Mouse (Mus musculus): Measurements from ENCODE around the gene Fkbp7.
A peak's percentile ranks its signal among the peaks of the same experiment; 100 is the strongest.

Fkbp7 gene

DNA sequence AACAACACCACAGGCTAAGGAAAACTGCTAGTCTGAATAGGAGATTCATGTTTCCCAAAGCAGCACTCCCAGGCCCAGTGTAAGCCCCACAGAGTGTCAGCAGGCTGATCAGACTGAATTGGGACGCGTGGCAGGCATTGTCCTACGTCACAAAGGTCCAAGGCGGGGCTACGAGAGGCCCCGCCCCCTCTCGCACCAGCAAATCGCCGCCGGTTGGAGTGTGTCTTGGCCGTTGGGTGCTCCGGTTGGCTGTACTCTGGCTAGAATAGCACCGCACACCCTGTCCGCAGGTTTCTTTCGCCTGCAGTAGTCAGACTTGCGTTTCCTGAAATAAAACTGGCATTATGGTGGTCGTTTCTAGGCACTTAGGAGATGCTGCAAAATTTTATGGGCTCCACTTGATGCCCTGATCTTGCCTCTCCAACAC, at the start of gene Fkbp7:
Gene Fkbp7 (minus strand): TSS at position 151 of the 427 bp plus-strand sequence.
- peak; percentile 94 for DNase-seq

DNA sequence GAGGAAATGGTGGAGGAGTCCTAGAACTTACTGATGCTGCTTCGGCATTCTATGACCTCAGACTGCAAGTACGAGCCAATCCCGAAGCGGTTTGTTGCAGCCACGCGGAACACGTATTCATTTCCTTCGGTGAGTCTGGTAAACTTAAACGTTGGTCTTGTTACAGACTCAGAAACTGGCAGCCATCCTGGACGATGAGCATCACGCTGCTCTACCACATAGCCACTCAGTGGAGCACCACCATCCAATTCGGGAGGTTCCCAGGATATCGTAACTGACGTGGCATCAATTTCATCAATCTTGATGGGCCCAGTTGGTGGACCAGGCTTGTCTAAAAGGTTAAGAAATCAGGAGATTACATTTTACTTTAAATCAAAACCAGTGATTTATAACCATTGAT, 46.7 kb upstream of the Fkbp7 start:
- DNase-seq, result no peak

DNA sequence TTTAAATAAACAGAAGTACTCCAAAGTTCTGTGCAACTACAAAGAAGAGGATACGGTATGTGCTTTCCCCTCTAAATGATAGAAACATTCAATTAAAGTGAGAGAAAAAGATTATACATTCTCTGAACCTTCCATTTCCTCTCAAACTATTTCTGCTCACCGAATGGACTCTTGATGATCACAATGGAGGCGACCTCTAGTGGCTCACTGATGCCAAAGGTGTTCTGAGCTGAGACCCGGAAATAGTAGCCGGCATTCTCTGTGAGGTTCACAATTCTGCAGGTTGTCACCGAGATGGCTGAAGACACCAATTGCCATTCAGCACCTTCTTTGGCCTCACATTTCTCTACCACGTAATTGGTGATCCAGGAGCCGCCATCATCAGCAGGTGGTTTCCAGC, 42.1 kb upstream of the Fkbp7 start:
- peak; percentile 20 for DNase-seq

DNA sequence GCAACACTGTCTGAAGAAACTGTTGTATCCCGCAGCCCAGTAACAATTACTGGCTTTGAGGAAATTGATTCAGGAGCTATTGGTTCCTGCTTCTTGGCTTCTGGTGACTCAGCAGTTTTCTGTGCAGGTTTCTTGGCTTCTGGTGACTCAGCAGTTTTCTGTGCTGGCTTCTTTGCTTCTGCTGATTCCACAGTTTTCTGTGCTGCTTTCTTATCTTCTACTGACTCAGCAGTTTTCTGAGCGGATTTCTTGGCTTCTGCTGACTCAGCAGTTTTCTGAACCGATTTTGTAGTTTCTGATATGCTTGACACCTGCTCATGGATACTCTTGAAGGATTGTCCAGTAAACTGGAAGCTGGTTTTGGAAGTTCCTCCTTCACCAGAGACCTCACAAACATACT, 35.6 kb upstream of the Fkbp7 start:
- DNase-seq, result no peak

DNA sequence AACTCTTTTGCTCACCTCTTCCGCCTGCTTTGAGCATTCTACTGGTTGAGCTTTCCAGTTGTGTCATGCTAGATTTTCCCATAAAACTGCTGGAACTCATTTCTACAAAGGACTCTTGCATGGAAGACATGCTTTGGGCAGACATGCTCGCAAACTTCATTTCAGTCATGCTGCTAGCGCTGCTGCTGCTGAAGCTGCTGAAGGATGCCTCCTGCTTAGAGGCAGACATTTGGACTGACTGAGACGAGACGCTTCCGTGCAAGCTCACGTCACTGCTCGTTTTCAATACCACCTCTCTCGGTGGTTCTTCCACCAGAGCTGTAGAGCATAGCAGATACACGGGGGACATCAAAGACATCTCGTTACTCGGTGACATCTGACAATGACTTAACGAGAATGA, 32.7 kb upstream of the Fkbp7 start:
- DNase-seq, result no peak

DNA sequence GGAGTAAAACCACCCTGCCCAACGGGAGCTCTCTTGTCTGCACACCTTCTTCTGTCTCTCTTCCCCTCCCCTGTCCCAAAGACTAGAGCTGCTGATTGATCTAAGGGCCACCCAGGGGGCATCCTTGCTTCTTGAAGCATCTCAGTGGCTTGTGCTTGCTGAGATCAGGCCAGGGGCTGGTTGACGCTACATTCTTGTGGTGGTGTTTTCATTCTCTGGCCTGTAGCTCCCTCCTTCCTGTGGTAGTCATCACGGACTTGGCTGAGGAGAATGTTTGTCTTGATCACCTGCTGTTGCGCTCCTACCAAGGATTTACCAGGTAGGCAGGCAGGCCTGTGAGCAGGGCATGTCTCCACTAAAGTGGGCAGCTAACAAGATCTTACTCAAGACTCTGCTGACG, 29.8 kb upstream of the Fkbp7 start:
- no peak for DNase-seq

DNA sequence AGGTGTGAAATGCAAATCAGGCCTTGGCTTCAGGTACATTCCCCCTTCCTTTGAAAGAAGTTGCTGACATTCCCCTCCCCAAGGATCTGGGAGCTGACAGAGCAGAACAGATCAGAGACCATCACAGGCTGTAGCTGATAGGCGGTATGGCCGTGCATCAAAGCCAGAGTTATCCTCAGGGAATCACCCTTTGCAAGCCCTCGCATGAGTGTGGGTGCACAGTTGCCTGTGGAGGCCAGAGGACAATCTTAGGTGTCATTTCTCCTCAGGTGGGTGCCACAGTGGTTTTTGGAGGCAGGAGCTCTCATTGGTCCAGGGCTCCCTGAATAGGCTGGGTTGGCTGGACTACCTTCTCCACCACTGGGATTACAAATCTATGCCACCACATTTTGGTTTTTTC, 29.3 kb upstream of the Fkbp7 start:
- DNase-seq, result no peak

DNA sequence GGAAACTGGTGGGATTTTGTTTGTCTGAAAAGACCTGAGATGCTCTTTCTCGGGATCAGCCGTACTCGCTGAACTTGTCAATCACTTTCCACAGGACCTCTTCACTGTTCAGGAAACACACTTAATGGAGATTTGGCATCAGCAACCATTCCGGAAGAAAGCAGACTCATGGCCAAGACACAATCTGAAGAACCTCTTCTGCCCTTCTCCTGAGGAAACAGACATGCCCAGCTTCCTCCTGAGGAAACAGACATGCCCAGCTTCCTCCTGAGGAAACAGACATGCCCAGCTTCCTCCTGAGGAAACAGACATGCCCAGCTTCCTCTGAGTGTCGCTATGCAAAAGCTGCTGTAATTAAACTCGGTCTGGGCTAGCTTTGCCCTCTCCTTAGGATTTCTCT, 22.4 kb upstream of the Fkbp7 start:
- DNase-seq, result no peak

DNA sequence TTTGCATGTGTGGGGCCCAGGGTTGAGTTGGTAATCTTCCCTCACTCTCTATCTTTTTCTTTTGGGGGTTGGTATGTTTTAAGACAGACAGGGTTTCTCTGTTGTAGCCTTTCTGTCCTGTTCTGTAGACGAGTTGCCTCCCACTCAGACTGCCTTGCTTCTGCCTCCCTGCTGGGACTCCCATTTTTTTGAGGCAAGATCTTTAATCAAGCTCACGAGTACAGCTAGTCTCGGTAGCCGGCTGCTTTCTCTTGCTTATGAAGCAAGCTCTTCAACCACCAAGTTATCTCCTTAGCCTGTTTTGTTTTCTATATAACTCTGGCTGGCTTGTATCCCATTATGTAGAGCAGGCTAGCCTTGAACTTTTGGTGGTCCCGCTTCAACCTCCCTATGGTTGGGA, 20.8 kb upstream of the Fkbp7 start:
- DNase-seq, result no peak

DNA sequence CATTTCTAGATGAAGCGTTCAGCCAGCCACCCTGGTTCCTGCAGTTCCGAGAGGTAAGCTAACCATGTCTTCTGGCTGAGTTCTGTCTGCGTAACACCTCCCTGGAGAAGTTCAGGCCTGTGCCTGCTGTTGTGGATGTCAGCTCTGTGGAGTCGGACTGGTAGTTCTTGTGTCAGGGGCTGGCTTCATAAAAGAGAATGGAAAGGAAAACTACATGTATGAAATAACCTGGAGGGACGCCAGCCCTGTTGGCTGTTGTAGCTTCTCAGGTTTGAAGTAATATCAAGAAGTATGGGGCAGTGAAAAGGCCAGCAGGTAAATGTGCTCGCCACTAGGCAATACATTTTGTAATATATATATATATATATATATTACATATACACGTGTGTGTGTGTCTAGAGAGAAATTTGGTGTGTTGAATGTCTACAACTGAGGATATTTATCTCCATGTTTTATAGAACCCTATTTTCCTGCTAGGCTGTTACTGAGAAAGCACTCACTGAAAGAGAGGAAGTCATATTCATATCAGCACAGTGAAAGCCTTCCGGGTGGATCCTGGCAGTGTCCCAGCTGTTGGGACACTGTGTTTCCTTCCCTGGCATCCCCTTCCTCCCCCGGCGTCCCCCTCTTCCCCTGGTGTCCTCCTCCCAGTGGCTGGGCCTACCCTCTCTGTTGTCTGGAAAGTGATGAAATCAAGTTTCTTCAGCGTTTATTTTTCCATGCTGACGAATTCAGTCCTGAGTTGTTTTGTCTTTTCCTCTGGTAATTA, 17.7 kb upstream of the Fkbp7 start:
- no peak for DNase-seq

DNA sequence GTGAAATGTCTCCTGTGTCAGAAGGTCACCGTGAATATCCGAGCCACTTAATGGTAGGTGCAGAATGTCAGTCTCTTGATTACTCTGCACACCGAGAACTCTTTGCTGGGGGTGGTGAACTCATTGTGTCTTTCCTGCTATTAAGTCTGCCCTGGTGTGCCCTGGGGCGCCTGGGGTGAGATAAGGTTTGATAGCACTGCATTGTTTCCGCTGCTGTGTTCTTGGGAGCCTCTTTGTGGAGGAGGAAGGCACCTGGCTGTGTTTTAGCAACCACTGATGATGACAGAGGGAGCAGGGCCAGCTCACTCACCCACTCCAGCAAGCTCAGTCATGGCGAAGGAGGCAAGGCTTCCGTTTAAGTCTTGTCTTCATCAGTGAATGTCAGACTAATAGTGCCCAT, 15.2 kb upstream of the Fkbp7 start:
- DNase-seq, result no peak

DNA sequence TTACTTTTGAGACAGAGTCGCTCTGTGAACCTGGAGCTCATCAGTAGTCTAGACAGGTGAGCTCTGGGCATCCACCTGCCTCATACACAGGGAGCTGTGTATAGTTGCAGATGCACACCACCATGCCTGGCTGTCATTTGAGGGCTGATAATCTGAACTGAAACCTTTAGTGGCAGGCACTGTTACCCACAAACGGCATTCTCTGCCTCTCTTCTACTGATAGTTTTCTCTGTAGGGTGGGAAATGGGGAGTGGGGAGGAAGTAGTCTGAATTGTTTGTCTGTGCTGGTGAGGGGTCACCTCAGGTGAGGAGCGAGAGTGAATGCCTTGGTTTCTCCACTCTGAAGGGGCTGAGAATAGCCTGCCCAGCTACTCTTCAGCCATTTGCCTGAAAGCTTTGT, 14.7 kb upstream of the Fkbp7 start:
- DNase-seq, result no peak

DNA sequence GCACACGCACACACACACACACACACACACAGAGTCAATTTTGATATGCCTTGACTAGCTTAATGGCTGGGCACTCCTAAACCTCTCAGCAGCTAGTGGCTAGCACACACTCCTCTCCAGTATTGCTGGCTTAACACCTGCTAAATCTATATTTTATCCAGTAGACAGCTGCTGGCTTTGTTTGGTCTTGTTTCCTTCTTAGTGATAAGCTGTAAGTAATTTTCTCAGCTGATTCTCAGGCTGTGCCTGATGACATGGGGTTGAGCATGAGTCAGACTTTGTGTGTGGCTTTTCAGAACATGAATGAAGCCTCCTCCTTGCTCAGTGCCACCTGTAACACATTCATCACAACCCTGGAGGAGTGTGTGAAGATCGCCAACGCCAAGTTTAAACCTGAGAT, 14.1 kb upstream of the Fkbp7 start:
- DNase-seq, result no peak

DNA sequence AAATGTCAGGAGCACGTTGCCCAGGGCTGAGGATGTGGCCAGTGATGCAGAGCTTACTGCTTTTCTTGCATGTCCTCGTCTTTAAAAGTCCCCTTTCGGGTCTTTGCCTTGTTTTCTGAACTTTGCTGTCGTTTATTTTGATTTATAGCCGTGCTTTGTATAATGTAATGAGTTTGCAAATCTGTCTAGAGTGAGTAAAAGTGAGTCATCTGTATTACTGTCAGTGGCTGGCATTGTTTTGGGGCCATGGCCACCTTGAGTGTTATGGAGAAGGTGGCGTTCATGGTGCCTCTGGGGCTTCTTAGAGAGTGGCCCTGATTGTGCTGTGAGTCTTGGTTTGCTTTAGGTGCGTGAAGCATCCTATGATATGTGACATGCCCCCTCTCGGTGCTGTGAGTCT, 9.4 kb upstream of the Fkbp7 start:
- DNase-seq, result no peak

DNA sequence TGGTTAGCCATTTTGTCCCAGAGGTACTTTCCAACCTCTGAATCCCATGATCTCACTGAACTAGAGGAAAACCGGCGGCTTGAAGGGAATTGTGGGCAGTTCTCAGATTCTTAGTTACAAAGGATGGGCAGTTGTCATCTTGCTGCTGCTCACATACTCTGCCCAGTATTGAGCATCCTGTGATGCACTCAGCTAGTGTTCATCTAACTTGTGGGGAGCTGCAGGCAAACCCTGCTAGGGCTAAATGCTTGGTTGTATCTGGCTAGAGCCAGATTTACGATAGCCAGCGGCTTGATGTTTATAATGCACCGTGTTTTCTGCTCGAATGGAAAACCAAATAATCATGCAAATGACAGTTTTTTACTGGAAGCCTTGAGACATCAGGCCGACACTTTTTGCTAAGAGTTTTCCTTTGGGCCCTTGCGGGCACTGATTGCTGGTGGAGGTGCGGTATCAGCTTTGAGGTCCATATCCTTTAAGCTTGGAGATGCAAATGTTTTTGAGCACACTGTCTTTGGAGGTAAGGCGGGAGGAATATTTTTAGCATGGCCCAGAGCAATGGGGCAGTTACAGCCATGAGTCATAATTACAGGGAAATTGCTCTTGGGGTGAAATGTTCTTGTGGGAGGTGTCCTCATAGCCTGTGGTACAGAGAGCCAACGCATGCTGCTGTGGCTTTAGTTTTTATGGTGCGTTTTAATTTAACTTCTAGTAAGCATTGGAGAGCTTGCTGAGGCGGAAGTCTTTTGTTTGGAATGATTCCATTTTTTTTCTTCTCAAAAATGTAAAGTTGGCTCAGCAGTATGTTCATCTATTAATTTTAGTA, 3.7 kb upstream of the Fkbp7 start:
- peak; percentile 20 for DNase-seq

DNA sequence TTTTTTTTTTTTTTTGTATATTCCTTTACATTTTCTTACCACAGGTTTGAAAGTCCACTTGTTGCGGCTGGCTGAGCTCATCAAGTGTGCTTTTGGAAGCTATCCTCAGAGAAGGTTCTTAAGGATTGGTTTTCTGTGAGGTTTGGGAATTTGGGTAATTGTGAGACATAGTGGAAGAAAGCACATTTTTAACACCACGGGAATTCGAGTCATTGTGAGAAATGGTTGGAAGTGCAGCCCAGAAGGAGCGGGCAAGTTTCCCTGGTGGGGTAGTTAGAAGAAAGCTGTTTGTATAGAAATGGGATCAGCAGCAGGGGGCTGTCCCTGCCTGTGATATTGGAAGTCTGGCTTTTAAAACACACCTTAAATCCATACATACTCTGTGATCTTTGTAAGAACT, 3.0 kb upstream of the Fkbp7 start:
- DNase-seq, result peak; percentile 10

DNA sequence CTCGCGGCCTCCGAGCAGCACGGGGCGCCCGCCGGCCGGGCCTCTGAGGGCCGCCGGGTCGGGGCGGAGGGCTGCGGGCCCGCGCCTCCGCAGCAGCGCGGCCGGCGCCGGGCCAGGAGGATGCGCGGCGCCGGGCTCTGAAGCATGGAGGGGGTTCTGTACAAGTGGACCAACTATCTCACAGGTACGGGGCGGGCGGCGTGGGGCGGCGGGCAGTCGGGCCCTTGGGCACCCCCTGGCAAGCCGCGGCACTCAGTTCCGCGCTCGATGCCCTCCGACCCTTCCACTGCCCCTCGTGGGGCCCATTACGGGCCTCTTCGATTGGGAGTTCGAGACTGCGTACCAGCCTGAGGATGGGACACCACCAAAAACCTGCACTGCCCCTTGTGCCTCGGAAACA, 2.5 kb upstream of the Fkbp7 start:
- DNase-seq, result peak; percentile 67

DNA sequence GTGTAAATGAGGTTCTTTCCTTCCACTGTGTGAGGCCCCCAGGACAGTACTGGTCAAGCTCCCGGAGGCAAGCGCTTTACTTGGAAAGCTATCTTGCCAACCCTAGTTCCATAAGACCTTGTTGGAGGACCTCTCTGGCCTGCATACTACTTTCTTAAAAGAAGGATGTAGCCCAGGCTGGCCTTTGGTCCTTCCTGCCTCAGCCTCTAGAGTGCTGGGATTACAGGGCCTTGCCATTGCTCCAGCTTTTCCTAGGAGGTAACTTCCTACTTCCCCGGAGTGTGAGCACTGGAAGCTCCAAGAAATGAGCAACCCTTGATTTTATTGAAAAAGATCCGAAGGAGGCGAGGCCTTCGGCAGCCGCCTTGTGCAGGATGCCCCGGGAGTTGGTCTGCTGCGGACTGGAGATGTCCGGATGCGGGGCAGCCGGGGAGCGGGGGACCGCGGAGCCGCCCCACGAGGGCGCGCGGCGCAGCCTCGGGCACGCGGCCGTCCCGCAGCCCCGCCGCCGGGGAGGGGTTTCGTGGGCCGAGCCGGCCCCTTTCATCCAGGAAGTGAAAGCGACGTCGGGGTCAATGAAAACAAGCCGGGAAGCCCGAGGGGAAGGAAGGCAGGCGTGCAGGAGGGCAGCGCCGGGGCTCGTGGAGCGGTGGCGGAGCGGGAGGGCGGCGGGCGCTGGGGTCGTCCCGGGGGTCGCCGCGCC, 2.0 kb upstream of the Fkbp7 start, which contains the start of gene Plekha3:
Gene Plekha3 (plus strand): TSS at position 557 of the 703 bp plus-strand sequence.
- peak; percentile 91 for DNase-seq

DNA sequence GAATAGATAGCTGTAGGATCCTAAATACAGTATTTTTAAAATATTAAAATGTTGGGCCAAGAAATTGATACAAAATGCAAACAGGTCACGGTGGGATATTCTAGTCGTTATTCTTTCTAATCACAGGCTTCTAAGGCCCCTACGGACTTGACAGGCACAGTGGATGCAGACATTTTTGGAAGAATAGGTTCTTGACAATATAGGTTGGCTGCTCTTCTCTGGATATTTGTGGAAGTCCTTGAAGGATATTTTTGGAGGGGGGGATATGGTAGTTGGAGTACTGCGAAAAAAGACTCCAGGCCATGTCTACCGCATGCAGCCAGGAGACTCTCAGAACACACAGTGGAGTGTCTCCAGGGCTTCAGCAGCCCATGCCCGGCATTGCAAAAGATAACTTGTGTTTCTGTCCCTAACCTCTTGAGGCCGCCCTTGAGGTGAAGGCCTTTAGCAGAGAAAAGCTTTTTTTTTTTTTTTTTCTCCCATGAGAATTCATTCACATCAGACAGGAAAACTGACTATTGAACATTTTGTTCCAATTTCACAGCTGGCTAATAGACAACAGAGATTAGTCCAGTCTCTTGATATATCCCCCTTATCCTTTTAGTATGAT, 661 bp upstream of the Fkbp7 start:
- peak; percentile 68 for DNase-seq

DNA sequence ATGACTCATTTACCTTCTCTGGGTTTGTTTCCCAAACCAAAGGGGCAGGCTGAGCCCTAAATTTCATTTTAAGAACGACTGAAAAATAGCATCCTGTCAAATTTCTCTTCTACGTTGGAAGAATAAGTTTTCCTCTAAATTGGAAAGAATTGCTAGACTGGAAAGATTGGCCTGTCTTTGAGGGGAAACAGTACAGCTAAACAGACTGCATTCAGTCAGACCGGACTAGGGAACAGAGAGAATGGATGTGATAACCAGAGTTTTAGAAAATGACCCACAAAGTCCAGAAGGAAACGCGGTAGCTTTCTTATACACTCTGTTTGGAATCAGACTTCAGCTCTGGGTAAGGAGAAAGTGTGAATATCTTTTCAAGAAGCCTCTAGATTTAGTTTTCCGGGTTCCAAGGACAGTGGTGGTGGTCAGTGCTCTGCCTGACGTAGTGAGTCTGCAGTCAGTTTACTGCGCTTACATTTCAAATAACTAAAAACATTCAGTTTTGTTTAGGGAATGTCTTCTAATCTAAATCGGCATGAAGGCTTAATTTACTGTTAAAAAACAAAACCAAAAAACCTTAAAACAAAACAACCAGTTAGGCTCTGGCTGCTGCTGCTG, 676 bp downstream of the Fkbp7 start:
- DNase-seq, result peak; percentile 11

DNA sequence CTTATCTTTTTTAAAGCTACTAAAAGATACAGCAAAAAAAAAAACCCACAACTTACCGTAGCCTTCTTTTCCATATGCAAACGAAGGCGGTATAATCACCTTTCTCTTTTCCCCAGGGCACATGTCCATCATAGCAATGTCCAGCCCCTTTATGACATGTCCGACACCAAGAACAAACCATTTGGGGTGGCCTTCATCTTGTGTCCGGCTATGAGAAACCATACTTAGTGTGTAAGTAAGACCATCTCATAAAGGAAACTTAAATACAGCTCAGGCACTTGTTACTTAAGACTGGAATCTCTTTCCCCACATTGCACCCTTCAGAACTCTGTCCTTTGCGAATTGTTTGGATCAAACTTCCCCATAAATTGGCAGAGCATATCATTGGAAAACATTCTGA, 1.3 kb downstream of the Fkbp7 start:
- no peak for DNase-seq

DNA sequence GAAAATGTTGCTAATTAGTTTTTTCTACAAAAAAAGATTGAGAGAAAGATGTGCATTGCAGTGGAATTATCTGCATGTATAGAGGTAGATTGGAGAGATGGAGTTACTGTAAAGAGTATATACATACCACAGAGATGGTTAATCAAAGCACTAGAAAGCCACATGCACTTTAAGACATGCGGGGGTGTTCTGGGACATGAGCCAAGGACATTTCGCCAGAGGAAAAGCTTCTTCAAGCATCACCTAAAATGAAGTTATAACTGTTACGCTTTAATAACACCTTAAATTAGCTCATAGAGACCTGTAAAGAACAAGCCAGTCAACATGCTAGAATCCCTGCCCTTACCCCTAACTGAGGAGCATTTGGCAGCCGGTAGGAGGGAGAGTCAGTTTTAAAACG, 5.7 kb downstream of the Fkbp7 start:
- no peak for DNase-seq

DNA sequence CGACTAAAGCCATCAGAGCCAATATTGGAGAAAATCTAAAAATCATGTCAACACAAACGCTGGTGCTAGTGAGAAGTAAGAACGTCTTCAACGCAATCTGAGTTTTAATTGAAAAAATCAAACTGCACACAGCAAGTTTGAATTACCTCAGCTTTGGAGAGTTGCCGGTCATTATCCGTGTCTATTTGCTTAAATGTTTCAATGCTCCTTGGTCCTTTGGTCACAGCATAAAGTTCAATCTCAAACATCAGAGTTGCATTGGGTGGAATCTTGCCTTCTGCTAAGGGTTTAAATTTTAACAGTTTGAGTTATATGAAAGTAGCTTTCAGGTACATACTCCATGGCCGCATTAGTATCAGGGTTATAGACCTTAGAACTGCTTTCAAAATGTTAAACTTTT, 7.4 kb downstream of the Fkbp7 start:
- no peak for DNase-seq

Measured in embryo, embryonic 11 days (tissue).